Mouse (Mus musculus) embryonic facial prominence, embryonic 14.5 days (tissue): ENCODE measurements around the gene Wfikkn2. TPM values are rescaled to one million over a fixed set of nuclear protein-coding genes. Genes with fewer than 3 reads are reported as not detected.
A peak's percentile ranks its signal among the peaks of the same experiment; 100 is the strongest.

Experiments
- ATAC-seq: fragments of 200-750 bp; cut with Nextera tagmentation; 2 replicates; pipeline ENCODE4 v1.8.0; 2017; ENCODE audit warnings: low read depth, moderate number of reproducible peaks, moderate TSS enrichment
- DNase-seq: peaks from one replicate; pipeline ENCODE4 v3.0.0-alpha.2; 2015; ENCODE audit warnings: low spot score
- H3K27ac ChIP-seq: fragments of 300-500 bp; sonication (generic); replicated peaks from 2 replicates; pipeline ENCODE4 v1.5.1; 2014; ENCODE audit warnings: low read depth, mild to moderate bottlenecking, low read length, moderate library complexity
- H3K27me3 ChIP-seq: fragments of 300-500 bp; sonication (generic); replicated peaks from 2 replicates; pipeline ENCODE4 v1.6.1; 2014; ENCODE audit warnings: low read length; ENCODE audit not compliant: control insufficient read depth, insufficient read depth
- H3K36me3 ChIP-seq: fragments of 300-500 bp; sonication (generic); 2 replicates; pipeline ENCODE4 v1.6.1; 2014; ENCODE audit warnings: low read length, mixed read lengths; ENCODE audit not compliant: control insufficient read depth, insufficient read depth
- H3K4me1 ChIP-seq: fragments of 300-500 bp; sonication (generic); 2 replicates; pipeline ENCODE4 v1.6.1; 2014; ENCODE audit warnings: antibody characterized with exemption, low read length; ENCODE audit not compliant: control insufficient read depth, insufficient read depth
- H3K4me2 ChIP-seq: fragments of 300-500 bp; sonication (generic); 2 replicates; pipeline ENCODE4 v1.6.1; 2014; ENCODE audit warnings: low read depth, mild to moderate bottlenecking, low read length, moderate library complexity, mixed read lengths
- H3K4me3 ChIP-seq: fragments of 300-500 bp; sonication (generic); 2 replicates; pipeline ENCODE4 v1.5.1; 2014; ENCODE audit warnings: low read depth, mild to moderate bottlenecking, low read length
- H3K9ac ChIP-seq: fragments of 300-500 bp; sonication (generic); 2 replicates; pipeline ENCODE4 v1.6.1; 2014; ENCODE audit warnings: low read depth, mild to moderate bottlenecking, low read length, moderate library complexity, mixed read lengths
- H3K9me3 ChIP-seq: fragments of 300-500 bp; sonication (generic); 2 replicates; pipeline ENCODE4 v1.6.1; 2016; ENCODE audit warnings: low read length; ENCODE audit not compliant: control insufficient read depth
- WGBS: fragments of 180-500 bp; shearing (Covaris S2); extraction: QIAGEN DNeasy Blood & Tissue Kit; methylation state at CpG from one replicate; pipeline ENCODE4 v1.1.7; 2014; 5-methylcytosine and 5-hydroxymethylcytosine counted together
- polyA plus RNA-seq: library from polyadenylated mRNA; unstranded; fragments of >200 nt; fragmentation: Nextera tagmentation; extraction: Ambion mirVana; gene quantifications from 2 replicates; pipeline ENCODE4 v1.2.1, GENCODE M21; 2014

The Wfikkn2 gene
- polyA plus RNA-seq: 5.9 and 7.8 TPM in 2 replicates

GRCm38 (mm10) chr11:94245955-94246788, at the start of gene Wfikkn2:
Gene Wfikkn2, minus strand, starts transcription at chr11:94246005.
- H3K4me2 ChIP-seq: peak within 1 kb of the TSS; percentile 40
- H3K27ac ChIP-seq: peak within 1 kb of the TSS; percentile 95
- no peak within 1 kb of the TSS for H3K9ac ChIP-seq
- H3K27me3 ChIP-seq: no peaks in the 10 kb centered on the region
- DNase-seq (peak; percentile 96), ATAC-seq (peak; percentile 94)
- peaks cover 50% of the 10 kb centered on the region for H3K4me1 ChIP-seq
- 19% methylated on average over 15 of the region's 17 CpGs for WGBS
- peak within 1 kb of the TSS; percentile 9; the same call in 1 of the 2 replicates for H3K4me3 ChIP-seq
- H3K9me3 ChIP-seq: no peaks in the 10 kb centered on the region
- H3K36me3 ChIP-seq: no peaks in the 10 kb centered on the region

DNA sequence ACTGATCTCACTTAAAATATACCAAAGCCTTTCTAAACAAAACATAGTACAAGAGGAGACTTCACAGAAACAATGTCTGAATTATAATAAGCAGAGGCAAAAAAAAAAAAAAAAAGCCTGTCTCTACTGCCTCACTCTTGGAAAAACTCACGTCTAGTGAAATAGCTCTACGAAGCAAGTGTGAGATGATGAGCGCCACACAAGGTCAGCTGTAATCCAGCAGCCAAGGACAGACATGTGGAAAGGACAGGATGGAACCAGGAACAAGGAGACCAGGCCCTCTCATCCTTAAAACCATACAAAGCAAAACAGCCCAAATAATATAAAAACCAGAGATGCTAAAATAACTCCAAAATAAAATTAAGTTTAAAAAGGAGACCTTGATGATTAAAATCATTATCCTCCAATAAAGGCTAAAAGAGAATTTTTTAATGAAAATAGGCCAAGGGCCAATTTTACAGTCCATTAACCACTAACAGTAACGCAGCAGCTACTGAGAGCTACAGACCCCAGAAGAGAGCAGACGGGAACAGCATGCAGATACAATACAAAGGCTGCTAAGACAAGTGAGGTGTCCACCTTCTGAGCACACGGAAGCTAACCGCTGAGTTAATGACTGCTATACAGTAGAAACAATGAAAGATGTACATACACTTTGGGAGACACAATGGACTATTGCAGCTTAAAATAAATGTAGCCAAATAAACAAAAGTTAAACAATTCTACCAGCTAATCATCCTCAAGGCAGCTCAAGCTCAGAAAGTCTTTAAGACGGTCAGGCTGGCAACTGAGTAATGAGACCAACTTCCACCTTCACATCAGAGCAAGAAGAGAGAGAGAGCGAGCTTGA, 49.4 kb upstream of the Wfikkn2 start:
- no peak for ATAC-seq
- no peak overlapping the region for H3K27ac ChIP-seq
- DNase-seq: no peak
- H3K36me3 ChIP-seq: peaks cover 94% of the 10 kb centered on the region
- H3K4me1 ChIP-seq: no peaks in the 10 kb centered on the region
- no peak overlapping the region for H3K4me2 ChIP-seq
- no peaks in the 10 kb centered on the region for H3K27me3 ChIP-seq
- 84% methylated on average over 9 of the region's 9 CpGs for WGBS
- no peak overlapping the region for H3K9ac ChIP-seq
- no peaks in the 10 kb centered on the region for H3K9me3 ChIP-seq
- H3K4me3 ChIP-seq: no peak overlapping the region

- no peak overlapping the region for H3K9ac ChIP-seq
- 93% methylated on average over 10 of the region's 10 CpGs for WGBS
- no peaks in the 10 kb centered on the region for H3K27me3 ChIP-seq
- H3K9me3 ChIP-seq: no peaks in the 10 kb centered on the region
- H3K4me1 ChIP-seq: no peaks in the 10 kb centered on the region
- no peak overlapping the region for H3K4me2 ChIP-seq
- ATAC-seq: no peak
- no peak overlapping the region for H3K27ac ChIP-seq
- peaks cover 89% of the 10 kb centered on the region for H3K36me3 ChIP-seq
- H3K4me3 ChIP-seq: no peak overlapping the region
- no peak for DNase-seq
These were observed 44.4 kb upstream of the Wfikkn2 start for GRCm38 (mm10) chr11:94290062-94290740.

- WGBS: 94% methylated on average over 5 of the region's 5 CpGs
- ATAC-seq (no peak), DNase-seq (no peak)
- Histone ChIP-seq H3K27me3 (no peaks in the 10 kb centered on the region), H3K4me3 (no peak overlapping the region), H3K36me3 (peaks cover 77% of the 10 kb centered on the region), H3K4me1 (no peaks in the 10 kb centered on the region), H3K4me2 (no peak overlapping the region), H3K27ac (no peak overlapping the region), H3K9ac (no peak overlapping the region), H3K9me3 (no peaks in the 10 kb centered on the region)
These were observed 41.3 kb upstream of the Wfikkn2 start for GRCm38 (mm10) chr11:94287105-94287504.

GRCm38 (mm10) chr11:94285886-94286574, 40.2 kb upstream of the Wfikkn2 start:
- H3K27ac ChIP-seq: no peak overlapping the region
- H3K9ac ChIP-seq: no peak overlapping the region
- H3K9me3 ChIP-seq: no peaks in the 10 kb centered on the region
- no peak overlapping the region for H3K4me3 ChIP-seq
- no peak for DNase-seq
- 91% methylated on average over 11 of the region's 11 CpGs for WGBS
- H3K4me2 ChIP-seq: no peak overlapping the region
- H3K4me1 ChIP-seq: no peaks in the 10 kb centered on the region
- H3K27me3 ChIP-seq: no peaks in the 10 kb centered on the region
- ATAC-seq: no peak
- H3K36me3 ChIP-seq: peaks cover 68% of the 10 kb centered on the region

DNA sequence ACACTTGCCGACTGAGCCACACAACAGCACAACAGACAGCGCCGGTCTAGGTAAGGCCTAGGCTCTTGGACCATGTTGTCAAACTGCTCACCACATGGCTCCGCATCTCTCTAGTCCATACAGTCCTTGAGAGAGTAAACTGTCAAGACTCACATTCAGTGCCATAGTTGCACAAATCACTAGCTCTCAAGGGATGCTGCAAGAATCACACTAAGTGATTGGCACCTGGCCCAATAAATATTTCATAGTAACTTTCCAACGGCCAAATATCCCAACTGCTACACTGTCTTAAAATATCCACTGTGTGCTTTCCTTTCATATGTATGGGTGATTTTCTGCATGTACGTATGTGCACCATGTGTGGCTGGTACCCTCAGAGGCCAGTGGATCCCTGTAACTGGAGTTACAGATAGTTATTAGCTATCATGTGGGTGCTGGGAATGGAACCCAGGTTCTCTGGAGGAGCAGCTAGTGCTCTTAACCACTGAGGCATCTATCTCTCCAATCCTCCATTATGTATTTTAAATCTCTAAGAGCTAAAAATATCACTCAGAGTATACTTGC, 37.8 kb upstream of the Wfikkn2 start:
- Histone ChIP-seq H3K9ac (no peak overlapping the region), H3K36me3 (peaks cover 46% of the 10 kb centered on the region), H3K27ac (no peak overlapping the region), H3K4me2 (no peak overlapping the region), H3K9me3 (no peaks in the 10 kb centered on the region), H3K27me3 (no peaks in the 10 kb centered on the region), H3K4me1 (no peaks in the 10 kb centered on the region), H3K4me3 (no peak overlapping the region)
- DNase-seq (no peak), ATAC-seq (no peak)
- 86% methylated on average over 6 of the region's 6 CpGs for WGBS

- Histone ChIP-seq H3K27ac (no peak overlapping the region), H3K36me3 (peaks cover 33% of the 10 kb centered on the region), H3K4me2 (no peak overlapping the region), H3K4me1 (no peaks in the 10 kb centered on the region), H3K27me3 (no peaks in the 10 kb centered on the region), H3K4me3 (no peak overlapping the region), H3K9ac (no peak overlapping the region), H3K9me3 (no peaks in the 10 kb centered on the region)
- no peak for DNase-seq
- no peak for ATAC-seq
- WGBS: 58% methylated on average over 5 of the region's 5 CpGs
These were observed 36.5 kb upstream of the Wfikkn2 start for GRCm38 (mm10) chr11:94282291-94282690.
